Mouse (Mus musculus): ENCODE results near the gene Alkbh7.

Gene Alkbh7

DNA sequence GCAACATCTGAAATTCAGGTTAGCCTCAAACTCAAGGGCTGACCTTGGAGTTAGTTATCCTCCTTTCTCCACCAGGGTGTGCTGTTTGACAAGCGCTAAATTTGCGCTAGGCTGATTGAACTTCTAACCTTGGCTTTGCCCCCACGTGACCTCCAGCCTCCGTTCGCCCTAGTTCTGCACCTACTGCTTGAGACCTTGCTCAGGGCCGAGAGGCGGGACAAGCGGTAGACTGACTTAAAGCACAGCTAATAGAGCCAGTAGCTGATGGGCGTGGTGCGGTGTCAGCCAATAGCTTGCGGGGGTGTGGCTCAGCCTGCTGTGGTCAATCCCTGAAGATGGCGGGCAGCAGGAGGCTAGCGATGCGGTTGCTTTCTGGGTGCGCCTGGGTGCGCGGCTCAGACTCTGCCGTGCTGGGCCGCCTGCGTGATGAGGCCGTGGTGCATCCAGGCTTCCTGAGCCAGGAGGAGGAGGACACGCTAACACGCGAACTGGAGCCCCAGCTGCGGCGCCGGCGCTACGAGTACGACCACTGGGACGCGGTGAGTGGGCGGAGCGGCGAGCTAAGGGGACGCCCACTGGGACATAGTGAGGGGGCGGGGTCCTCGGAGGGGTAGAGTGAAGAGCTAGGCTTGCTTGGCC, at the start of gene Alkbh7:
Gene Alkbh7 (plus strand): TSS at position 311 of the 639 bp plus-strand sequence.
- peak; percentile 93 to 95 for DNase-seq (ENCODE audit: low spot score in 2 of 2)

DNA sequence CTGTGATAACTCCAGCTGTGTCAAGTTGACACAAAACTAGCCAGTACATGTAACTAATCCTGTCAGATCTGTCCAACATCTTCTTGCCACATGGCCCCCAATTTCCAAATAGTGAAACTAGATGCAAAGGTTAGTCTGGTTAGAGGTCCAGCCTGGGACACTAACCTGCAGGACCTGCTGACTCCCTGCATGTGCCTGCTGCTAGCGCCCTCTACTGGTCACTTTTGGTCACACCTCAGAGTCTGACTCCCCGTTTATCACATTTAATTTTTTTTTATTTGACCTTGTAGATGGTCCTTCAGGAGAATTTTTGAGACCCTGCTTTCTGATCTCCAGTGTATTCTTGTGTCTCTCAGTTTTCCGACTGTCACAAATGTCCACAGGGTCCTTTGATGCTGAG, 46.2 kb upstream of the Alkbh7 start:
- no peak for DNase-seq (ENCODE audit: low spot score in 2 of 2)

DNA sequence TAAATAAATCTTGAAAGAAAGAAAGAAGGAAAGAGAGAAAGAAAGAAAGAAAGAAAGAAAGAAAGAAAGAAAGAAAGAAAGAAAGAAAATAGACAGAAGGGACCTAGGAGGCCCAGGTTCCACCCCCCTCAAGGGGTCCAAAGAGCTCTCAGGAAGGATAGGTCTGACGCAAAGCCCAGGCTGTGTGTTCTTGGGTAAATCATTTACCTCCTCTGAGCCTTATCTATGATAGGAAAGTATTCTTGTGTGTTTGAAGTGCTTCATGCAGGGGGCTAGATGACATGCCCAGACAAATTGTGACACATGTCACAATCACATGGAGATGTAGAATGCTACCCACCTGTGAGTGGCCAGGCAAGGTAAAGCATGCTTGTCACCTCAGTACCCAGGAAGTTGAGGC, 44.5 kb upstream of the Alkbh7 start:
- DNase-seq (ENCODE audit: low spot score in 2 of 2), result no peak

DNA sequence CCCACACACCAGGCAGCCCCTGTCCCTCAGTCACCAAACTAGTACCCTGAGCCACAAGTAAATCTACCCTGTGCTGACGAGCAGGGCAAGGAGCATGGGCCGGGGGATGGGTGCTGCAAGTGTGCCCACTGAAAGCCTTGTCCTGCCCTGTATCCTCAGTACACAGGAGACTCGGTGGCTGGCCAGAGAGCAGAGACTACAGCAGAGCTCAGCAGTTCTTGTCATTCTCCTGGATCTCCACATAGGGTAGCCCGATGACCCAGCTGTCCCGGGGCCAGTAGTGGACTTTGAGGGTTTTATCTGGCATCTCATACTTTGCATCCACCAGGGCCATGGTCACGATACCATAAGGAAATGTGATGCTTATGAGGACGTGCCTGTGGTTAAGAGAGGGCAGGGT, 42.3 kb upstream of the Alkbh7 start:
- no peak for DNase-seq (ENCODE audit: low spot score in 2 of 2)

DNA sequence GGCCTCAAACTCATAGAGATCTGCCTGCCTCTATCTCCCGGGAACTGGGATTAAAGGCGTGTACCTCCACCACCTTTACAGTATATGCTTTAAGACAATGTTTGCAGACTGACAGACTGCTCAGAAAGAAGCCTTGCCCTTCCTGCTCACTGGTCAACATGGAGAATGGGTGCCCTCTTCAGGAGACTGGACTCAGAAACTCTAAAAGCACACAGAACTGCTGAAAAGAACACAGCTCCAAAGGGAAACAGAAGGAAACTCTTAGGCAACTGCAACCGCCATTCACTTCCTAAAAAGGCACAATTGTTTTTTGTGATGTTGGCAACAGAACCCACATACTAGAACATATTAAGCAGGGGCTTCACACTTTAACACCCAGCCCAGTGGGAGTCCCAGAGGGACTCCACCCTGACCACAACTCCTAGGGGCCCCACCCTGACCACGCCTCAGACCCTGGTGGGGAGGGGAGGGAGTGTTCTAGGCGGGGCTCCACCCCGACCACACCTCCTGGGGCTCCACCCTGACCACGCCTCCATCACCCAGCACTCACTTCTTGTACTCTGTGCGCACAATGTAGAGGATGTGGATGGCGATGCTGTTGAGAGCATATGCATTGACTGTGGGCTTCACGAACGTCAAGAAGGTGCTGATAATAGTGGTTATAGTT, 39.2 kb upstream of the Alkbh7 start:
- no peak for DNase-seq (ENCODE audit: low spot score in 2 of 2)

DNA sequence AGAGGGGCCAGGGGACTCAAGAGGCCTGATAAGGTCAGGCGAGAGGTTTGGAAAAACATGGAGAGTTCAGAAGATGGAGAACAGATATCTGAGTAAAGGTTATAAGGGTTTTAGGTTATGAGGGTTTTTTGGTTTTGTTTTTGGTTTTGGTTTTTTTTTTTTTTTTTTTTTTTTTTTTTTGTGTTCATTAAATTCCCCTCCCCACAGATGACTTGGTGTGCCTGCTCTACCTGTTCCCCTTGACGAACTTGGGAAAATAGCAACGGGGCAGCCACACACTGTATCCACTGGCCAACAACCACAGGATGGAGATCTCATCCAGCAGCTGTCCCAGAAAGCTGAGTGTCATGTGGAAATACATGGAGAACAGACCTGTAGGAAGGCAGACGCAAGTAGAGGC, 38.5 kb upstream of the Alkbh7 start:
- DNase-seq (ENCODE audit: low spot score in 2 of 2), result no peak

DNA sequence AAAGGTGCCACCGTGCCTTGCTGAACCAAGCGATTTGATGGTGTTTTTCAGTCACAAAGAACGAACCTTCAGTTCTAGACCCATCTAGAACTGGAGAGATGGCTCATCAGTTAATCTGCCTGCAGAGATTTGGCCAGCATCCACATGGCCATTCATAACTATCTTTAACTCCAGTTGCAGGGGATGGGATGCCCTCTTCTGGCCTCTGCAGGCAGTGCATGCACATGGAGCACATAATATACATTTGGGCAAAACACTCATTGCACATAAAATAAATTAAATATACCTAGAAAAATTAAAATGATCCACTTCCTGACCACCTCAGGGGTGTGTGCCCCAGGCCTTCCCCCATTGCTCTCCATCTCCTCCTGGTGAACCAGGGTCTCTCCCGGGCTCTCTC, 35.3 kb upstream of the Alkbh7 start:
- DNase-seq (ENCODE audit: low spot score in 2 of 2), result no peak

DNA sequence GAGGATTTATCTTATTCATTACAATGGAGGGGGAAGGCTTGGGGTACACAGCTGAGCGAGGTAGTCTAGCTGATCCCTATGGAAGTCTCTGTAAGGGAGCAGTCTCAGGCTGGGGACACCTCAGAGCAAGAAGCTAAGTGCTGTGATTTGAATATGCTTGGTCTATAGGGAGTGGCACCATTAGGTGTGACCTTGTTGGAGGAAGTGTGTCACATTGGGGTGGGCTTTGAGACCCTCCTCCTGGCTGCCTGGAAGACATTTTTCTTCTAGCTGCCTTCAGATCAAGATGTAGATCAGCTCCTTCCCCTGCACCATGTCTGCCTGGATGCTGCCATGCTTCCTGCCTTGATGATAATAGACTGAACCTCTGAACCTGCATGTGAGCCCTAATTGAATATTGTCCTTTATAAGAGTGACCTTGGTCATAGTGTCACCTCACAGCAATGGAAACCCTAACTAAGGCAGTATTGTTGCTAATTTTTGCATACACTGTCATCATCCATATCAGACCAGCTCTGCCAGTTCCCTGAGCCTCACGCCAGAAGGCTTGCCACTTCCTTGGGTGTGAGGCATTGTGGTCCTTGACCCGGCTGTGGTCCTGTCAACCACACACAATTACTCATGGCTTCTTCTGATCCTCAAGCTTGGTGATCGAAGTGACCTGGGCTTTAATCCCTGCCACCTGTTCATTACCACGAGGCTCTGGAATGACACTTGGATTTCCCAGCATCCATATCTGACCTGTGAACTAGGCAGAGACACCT, 34.3 kb upstream of the Alkbh7 start:
- DNase-seq (ENCODE audit: low spot score in 2 of 2), result no peak

DNA sequence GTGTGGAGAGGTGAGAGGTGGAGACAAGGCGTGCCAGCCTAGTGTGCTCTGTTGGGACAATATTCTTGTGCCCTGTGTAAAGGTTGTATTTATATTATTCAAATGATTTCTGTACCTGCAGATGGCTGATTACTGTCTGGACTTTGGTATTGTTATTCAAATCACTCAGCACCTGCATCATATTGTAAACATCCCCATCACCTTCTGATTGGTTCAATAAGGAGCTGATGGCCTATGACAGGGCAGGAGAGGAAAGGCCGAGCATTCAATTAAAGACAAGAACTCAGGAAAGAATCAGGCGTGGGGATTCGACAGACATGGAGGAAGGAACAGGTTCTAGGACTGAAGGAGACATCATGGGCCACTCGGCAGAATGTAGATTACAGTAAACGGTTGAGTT, 33.5 kb upstream of the Alkbh7 start:
- DNase-seq (ENCODE audit: low spot score in 2 of 2), result no peak

DNA sequence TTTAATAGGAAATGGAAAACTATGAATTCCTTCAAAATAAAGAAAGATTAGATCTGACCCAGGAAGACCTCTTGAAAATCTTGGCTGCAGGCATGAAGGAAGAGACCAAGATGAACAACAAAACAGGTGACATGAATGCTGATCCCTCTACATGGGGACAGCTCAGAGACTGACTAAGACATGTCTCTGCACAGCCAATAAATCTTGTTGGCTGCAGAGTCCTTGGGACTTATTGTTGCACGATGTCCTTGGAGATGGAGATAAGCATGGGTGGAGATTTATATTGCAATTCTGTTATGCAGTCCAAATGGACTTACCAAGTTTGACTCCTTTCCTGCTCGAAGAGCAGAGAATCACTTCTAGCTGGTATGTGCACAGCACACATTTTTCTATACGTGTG, 27.8 kb upstream of the Alkbh7 start:
- no peak for DNase-seq (ENCODE audit: low spot score in 2 of 2)

DNA sequence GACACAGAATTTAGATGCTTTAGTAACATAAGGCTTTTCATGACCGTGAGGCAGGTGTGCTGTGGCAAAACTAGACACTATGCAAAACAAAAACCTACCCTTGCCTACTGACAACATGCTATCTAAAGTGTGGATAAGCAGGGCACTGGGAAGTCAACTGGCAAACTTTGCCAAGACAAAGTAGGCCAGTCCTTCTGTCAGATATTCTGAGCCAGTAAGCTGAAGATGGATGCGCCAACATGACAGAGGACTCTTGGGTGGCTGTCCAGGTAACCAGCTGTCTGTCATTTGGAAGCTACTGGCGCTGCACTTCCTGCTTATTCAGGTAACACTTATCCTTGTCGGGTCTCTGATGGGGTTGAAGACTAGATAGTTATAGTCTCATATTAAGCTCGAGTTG, 27.1 kb upstream of the Alkbh7 start:
- DNase-seq (ENCODE audit: low spot score in 2 of 2), result no peak

DNA sequence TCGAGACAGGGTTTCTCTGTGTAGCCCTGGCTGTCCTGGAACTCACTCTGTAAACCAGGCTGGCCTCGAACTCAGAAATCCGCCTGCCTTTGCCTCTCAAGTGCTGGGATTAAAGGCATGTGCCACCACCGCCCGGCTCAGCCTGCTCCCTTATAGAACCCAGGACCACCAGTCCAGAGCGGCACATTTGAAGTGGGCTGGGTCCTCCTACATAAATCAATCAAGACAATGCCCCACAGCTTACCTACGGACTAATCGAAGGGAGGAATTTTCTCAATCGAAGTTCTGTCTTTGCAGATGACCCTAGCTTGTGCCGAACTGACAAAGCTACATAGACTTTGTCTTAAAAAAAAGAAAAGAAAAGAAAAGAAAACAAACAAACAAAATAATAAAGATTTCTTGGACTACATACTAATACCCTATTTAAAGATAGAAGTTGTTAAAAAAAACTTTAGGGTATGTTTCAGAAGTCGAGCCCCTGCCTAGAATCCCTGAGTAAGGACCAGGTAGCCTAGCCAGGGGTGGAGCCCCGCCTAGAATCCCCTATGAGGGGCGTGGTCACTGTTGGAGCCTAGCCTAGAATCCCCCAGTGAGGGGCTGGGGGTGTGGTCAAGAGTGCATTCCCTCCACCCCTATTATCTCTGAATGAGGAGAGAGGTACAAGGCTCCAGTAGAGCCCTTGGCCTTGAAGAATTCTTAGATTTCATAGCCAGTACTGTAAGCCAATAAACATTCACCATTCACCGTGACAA, 23.0 kb upstream of the Alkbh7 start:
- DNase-seq (ENCODE audit: low spot score in 2 of 2), result no peak

DNA sequence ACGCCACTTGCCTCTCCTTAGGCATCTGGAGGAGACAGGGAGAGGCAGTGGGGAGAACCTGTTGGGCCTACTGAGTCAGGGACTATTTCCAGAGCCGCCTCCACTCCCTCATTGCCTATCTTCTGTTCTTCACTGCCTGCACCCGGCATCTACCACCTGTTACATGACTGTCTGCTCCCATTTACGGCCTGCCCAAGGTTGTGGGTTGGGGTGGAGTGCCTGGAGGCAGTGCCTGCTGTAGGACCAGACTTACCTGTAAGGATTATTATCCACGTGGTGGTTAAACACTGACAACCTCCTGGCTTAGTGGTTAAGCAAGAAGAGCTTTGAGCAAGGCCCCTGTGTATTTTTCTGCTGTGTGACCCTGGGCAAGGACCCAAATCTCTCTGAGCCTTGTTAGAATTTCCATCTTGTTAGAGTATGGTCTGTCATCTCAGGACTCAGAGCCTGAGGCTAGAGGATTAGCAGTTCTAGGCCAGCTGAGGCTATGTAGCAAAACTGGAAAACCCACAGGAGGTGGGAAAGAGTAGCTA, 22.4 kb upstream of the Alkbh7 start:
- DNase-seq (ENCODE audit: low spot score in 2 of 2), result no peak

DNA sequence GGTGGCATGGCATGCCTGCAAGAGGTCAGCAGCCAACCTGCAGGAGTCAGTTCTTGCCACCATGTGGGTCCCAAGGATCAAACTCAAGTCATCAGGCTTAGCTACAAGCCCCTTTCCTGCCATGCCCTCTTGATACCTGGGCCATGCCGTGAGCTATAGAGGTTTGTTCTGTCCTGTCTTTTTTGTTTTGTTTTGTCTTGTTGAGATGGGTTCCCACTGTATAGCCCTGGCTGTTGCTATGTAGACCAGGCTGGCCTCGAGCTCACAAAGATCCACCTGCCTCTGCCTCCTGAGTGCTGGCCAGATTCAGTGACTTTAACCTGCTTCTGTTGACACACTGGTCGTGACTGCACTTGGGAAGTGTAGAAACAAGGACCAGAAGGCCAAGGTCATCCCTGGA, 21.7 kb upstream of the Alkbh7 start:
- DNase-seq (ENCODE audit: low spot score in 2 of 2), result no peak

DNA sequence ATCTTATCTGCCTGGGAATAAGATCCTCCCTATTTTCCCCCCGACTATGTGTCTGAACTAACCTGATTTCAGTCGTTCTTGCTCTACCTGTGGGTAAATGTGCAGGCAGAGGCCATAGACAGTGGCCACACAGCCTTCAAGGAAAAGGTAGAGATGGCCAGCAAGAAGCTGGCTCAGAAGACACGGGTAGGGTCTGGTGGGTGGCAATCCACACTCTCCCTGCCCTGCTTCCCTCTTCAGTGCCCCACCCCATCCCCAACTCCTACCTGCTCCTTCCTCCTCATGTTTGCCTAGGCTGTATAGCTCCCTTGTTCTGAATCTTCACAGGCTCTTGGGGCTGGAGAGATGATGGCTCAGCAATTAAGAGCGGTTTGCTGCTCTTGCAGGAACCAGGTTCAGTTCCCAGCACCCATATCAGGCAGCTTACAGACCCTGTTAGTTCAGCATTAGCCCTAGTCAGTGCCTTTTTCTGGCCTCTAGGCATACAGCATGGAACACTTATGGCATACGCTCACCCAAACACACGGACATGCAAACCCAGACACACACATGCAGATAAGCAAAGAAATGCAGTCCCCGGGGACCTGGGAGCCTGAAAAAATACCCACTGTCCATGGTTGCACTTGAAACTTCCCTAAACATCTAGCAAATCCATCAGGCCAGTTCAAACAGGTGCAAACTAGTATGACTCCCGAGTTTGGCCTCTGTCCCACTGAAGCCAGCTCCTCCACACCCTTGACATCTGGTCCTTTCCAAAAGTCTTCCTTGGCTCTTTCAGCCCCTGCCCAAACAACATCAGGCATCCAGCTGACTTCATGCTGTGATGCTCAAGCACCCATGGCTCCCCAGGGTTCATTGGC, 20.4 kb upstream of the Alkbh7 start:
- DNase-seq (ENCODE audit: low spot score in 2 of 2), result no peak

DNA sequence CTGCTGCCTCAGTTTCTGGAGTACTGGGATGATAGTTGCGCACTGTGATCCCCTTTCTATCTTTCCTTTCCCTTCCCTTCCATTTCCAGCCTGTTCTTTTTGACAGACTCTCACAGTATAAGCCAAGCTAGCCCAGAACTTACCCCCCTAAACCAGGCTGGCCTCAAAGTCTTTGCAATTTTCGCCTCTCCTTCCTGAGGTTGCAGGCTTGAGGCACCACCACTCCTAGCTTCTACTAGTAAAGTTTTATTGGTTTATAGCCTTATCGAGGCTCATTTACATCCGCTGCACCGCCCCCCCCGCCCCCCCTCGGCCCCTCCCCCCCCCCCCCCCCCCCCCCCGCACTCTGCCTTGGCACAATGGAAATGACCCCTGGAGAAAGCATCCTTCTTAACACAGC, 17.6 kb upstream of the Alkbh7 start:
- no peak for DNase-seq (ENCODE audit: low spot score in 2 of 2)

DNA sequence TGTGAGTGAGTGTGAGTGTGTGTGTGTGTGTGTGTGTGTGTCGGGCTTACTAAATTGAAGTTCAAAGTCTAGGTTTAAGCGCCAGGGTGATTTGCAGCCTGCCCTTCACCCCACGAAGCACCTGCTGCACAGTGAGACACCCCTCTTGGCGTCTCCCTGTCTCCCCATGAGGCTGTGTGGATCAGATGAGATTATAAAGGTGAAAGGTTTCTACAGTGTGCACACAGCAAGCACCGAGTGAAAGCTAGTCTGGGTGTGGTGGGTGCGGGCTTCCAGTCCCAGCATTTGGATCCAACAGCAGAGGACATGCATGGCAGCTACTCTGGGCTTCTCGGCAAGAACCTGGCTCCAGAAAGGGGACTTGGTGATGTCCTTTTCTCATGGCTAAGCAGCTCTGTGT, 16.1 kb upstream of the Alkbh7 start:
- no peak for DNase-seq (ENCODE audit: low spot score in 2 of 2)

DNA sequence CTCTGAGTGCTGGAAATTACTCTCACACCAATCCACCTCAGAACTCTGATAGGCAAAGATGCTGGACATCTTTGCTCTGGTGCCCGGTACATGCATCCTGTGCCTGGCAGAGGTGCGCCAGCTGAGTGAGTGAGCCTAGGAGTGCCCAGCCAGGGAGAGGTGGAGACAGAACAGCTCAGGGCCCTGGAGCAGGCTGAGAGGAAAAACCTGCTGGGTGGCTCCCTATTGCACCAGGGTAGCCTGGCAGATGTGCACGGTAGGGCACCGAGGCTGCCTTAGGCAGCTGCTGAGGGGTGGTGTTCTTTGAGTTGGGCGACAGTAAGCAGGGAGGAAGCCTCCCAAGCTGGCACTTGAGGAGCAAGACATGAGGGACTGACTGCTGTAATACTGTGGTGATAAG, 15.1 kb upstream of the Alkbh7 start, which contains the start of gene Acer1:
Gene Acer1 (minus strand): TSS at position 114 of the 400 bp plus-strand sequence.
- DNase-seq (ENCODE audit: low spot score in 2 of 2), result no peak

DNA sequence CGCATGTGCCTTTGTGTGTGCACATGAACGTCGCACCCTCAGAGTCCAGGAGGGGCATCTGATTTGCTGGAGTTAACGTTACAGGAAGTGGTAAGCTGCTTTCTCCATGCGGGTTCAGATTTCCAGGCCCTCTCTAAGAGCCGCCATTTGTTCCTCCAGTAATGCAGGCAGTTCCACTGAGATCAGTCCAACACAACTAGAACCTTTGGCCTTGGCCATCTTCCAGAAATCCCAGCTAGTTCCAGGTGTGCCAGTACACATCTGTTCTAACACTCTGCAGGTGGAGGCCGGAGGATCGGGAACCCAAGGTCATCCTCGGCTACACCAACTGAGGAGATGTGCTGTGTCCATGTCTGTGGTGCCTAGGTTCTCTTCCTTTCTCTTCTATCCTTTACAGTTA, 12.3 kb upstream of the Alkbh7 start:
- no peak for DNase-seq (ENCODE audit: low spot score in 2 of 2)

DNA sequence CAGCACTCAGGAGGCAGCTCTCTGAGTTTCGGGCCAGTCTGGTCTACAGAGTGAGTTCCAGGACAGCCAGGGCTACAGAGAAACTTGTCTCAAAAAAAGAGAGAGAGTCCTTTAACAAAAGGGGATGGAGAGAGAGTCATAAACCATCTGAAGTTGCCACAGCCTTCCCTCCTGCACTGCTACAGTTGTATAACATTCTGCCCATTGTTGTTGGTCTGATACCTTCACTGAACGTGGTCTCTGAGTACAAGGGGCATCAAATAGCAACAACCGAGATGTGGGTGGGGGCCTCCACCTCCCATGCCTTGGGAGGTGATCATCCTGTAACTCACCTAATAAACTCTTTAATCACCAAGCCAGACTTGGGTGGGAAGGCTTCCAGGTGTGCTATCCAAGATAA, 11.5 kb upstream of the Alkbh7 start:
- DNase-seq (ENCODE audit: low spot score in 2 of 2), result no peak

Data from frontal cortex, postnatal 14 days (tissue).